Mouse (Mus musculus): ENCODE measurements around the gene Zbtb38. TPM values are rescaled to one million over a fixed set of nuclear protein-coding genes. Genes with fewer than 3 reads are reported as not detected.

The Zbtb38 gene
- total RNA-seq (2021) = 10 to 100 TPM; 57.9 to 65.3 TPM
- long read RNA-seq, experiment 1, partial matches to known transcripts = 0 of 5 reads
- long read RNA-seq, experiment 1, other reads (novel, unspliced or antisense) = 4 of 5 reads
- long read RNA-seq, experiment 2, partial matches to known transcripts = 1 of 7 reads
- long read RNA-seq, experiment 2, other reads (novel, unspliced or antisense) = 6 of 7 reads

DNA sequence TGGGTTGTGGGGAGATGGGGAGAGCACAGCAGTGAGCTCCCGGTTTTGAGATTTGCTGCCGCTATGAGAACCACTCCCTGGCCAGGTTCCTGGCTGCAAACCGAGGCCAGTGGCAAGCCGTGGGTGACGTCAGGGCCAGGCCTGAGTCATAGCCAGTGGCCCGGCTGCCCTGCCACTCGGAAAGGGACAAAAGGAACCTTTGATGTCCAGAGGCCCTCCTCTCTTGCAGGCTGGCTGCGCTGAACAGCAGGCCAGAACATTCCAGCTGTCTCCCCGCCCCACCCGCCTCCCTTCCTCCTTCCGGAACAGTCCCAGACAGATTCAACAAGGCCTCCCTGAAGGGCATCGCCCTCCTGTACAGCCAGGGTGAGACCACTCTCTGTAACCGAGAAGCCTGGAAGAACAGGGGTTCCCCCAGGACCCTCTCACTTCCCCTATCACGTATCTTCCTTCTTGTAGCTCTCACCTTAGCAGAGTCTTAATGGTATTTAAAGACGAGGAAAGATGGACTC, at the start of gene Zbtb38:
Zbtb38 (minus strand) TSS at position 229 of the 512 bp plus-strand sequence.
- H3K4me3 ChIP-seq = peak within 1 kb of the TSS; percentile 43
- H3K27ac ChIP-seq = peak within 1 kb of the TSS; percentile 89
- no peak for TF ChIP-seq CTCF (conservative IDR thresholded peaks at IDR 0.05)
- peak; percentile 55 to 73 for DNase-seq (ENCODE audit: low spot score in 2 of 2)

GRCm38 (mm10) chr9:96800131-96800825, 47.6 kb upstream of the Zbtb38 start:
- no peak overlapping the region for H3K27ac ChIP-seq
- no peak for DNase-seq (ENCODE audit: low spot score in 2 of 2)
- TF ChIP-seq CTCF (conservative IDR thresholded peaks at IDR 0.05) = peak; percentile 63
- H3K4me3 ChIP-seq = no peak overlapping the region

GRCm38 (mm10) chr9:96797311-96797710, 44.7 kb upstream of the Zbtb38 start:
- H3K4me3 ChIP-seq = no peak overlapping the region
- TF ChIP-seq CTCF (conservative IDR thresholded peaks at IDR 0.05) = no peak
- no peak overlapping the region for H3K27ac ChIP-seq
- DNase-seq (ENCODE audit: low spot score in 2 of 2) = no peak

GRCm38 (mm10) chr9:96795399-96795928, 42.8 kb upstream of the Zbtb38 start:
- Histone ChIP-seq H3K4me3 (peak overlapping the region; percentile 62), H3K27ac (peak overlapping the region; percentile 93)
- TF ChIP-seq CTCF (conservative IDR thresholded peaks at IDR 0.05) = no peak
- DNase-seq (ENCODE audit: low spot score in 2 of 2) = peak; percentile 40 to 44

DNA sequence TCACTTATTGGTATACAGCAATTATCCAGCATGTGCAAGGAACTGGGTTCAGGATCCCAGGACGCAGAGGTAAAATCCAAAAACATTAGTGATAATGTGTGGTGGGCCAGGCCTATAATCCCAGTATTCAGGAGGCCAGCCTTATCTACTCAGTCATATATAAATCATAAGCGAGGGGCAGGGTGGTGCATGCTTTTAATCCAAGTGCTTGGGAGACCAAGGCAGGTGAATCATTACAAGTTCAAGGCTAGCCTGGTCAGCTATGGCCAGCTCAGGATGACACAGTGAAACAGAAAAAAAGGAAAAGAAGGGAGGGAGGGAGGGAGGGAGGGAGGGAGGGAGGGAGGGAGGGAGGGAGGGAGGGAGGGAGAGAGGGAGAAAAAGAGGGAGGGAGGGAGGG, 42.0 kb upstream of the Zbtb38 start:
- TF ChIP-seq CTCF (conservative IDR thresholded peaks at IDR 0.05) = no peak
- Histone ChIP-seq H3K4me3 (no peak overlapping the region), H3K27ac (no peak overlapping the region)
- DNase-seq (ENCODE audit: low spot score in 2 of 2) = no peak

DNA sequence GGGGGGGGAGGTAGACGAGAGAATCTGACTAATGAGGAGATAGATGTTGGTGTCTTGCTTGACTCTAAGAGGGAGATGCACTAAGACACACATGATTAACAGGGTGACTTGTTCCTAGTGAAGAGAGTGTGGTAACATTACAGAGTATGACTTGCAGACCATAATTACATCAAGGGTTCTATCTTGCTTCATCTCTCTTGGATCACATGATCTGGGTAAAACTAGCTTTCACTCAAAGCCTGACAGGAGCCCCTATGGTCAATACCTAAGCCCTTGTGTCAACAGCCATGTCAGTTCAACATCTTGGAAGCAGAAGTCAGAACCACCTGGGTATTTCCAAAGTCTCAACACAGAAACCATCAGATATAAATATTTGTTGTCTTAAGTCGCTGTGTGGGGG, 39.9 kb upstream of the Zbtb38 start:
- no peak for DNase-seq (ENCODE audit: low spot score in 2 of 2)
- no peak for TF ChIP-seq CTCF (conservative IDR thresholded peaks at IDR 0.05)
- Histone ChIP-seq H3K4me3 (no peak overlapping the region), H3K27ac (no peak overlapping the region)

DNA sequence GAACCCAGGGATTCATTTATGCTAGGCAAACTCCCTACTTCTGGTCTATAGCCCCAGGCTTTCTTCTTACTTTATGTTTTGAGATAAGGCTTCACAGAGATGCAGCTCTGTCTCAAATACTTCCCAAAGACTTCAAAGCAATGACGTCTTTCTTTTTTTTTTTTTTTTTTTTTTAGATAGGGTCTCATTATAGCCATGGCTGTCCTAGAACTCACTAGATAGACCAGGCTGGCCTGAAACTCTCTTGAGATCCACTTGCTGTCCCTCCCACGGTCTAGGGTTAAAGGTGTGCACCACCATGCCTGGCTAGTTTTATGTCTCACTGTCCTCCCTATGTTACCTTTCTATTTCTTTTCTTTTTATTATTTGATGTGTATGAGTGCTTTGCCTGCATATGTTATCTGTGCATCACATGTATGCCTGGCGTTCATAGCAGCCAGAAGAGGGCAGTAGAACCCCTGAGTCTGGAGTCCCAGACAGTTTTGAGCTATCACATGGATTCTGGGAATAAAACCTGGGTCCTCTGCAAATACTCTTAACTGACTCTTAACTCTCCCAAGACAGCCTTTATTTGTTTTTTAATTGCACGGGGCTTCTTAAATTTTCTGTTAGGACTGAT, 37.9 kb upstream of the Zbtb38 start:
- TF ChIP-seq CTCF (conservative IDR thresholded peaks at IDR 0.05) = peak; percentile 57
- Histone ChIP-seq H3K27ac (no peak overlapping the region), H3K4me3 (no peak overlapping the region)
- no peak for DNase-seq (ENCODE audit: low spot score in 2 of 2)

DNA sequence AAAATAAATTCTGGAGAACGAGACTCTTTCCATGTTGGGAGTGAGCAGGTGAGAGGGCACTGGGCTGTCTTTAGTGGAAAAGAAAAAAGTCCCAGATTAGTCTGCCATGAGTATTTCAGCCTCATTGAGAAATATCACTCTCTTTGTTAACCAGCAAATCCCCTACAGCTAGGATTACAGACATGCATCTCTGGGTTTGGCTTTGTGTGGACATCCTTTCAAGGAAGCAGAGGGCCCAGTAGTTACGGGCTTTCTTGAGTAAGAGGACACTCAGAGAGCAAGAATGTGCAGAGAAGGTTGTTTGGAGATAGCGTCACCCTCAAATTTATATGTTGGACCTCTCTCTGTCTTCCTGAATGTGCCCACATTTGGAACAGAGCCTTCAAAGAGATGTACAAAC, 37.3 kb upstream of the Zbtb38 start:
- Histone ChIP-seq H3K27ac (no peak overlapping the region), H3K4me3 (no peak overlapping the region)
- DNase-seq (ENCODE audit: low spot score in 2 of 2) = no peak
- TF ChIP-seq CTCF (conservative IDR thresholded peaks at IDR 0.05) = no peak

DNA sequence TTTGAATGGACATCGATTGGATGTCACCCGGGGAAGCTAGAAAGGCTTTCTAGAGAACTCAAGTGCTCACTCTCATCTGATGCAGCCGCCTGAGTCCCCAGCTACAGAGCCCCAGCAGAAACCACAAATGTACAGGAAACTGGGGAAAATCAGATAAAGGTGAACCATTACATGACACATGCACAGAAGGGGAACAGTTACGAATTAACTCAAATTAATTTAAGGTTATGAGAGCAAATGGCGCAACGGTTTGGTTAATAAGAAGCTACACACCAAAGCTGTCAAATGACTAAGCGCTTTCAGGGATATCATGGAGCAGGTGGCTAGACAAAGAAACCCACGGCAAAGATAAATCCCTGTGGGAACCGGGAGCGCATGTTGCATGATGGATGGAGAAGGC, 35.2 kb upstream of the Zbtb38 start:
- TF ChIP-seq CTCF (conservative IDR thresholded peaks at IDR 0.05) = no peak
- no peak for DNase-seq (ENCODE audit: low spot score in 2 of 2)
- no peak overlapping the region for H3K4me3 ChIP-seq
- H3K27ac ChIP-seq = no peak overlapping the region

DNA sequence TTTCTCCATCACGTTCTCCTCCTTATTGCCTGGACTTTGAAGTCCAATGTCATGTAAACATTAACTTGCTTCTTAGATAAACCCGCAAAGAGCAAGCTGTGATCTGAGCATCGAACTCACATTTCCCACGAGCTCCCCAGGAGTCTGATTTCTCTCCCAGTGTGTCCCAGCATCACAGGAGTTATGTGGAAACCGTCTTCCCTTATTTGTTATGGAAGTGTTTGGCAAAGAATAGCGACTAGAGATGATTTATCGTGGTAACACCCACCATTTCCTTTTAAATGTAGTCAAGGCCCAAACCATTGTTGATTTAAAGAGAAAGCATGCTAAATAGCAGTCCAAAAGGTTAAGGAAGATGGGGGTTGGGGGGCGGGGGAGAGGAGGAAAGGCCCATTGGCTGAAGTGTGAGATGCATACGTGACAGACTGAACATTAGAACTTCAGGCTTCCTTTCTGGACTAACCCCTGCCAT, 33.3 kb upstream of the Zbtb38 start:
- no peak for DNase-seq (ENCODE audit: low spot score in 2 of 2)
- H3K27ac ChIP-seq = no peak overlapping the region
- no peak for TF ChIP-seq CTCF (conservative IDR thresholded peaks at IDR 0.05)
- no peak overlapping the region for H3K4me3 ChIP-seq

DNA sequence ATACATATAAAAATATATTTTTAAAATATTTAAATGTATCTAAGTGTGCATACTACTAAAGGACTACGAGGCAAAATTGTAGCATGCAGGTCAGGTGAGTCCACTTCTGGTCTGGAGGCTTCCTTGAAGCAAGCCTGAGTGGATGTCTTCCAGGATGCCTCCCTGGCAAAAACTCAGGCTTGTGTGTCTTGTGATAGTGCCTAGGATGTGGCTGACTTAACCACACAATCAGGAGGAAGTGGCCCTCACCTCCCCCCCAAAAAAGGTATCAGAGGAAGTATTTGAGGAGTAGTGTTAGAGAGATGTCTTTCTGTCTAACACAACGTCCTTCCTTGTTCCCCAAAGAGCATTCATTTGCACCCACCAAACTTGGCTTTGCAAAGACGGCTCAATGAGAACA, 32.6 kb upstream of the Zbtb38 start:
- H3K27ac ChIP-seq = no peak overlapping the region
- H3K4me3 ChIP-seq = no peak overlapping the region
- DNase-seq (ENCODE audit: low spot score in 2 of 2) = no peak
- TF ChIP-seq CTCF (conservative IDR thresholded peaks at IDR 0.05) = no peak

DNA sequence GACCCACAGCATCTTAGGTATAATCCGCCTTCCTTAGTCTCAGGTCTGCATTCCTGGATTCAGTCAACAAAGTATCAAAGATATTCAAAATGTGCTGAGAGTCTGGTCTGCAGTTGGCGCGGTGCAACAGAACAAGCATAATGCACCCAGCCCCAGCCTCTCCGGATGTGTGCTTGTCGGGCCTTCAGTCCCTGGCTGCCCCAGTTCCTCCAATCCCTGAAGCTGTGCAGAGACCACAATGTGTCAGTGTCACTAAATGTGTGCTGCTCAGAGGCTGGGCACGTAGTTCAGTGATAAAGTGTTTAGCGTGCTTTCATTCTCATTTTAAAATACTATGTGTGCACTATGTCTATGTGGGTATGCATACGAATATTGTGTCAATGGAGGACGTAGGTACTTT, 31.0 kb upstream of the Zbtb38 start:
- no peak for TF ChIP-seq CTCF (conservative IDR thresholded peaks at IDR 0.05)
- H3K4me3 ChIP-seq = no peak overlapping the region
- DNase-seq (ENCODE audit: low spot score in 2 of 2) = no peak
- no peak overlapping the region for H3K27ac ChIP-seq

DNA sequence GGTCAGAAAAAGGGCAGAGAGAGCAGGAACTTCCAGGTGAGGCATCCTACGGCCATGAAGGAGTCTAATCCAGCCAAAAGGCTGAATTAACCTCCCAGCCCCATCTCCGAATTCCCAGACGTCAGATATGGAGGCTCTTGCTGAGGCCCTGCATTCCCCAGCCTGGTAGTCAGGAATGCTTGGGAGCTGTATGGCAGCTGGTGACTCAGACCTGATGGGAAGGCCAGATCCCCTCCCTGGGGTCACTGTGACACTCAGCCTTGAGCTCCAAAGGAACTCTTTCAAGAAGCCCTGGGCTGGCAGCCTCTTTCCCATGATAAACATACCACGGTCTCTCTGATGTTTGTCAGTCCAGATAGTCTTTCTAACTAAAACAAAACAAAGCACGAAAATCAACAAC, 30.6 kb upstream of the Zbtb38 start:
- no peak for TF ChIP-seq CTCF (conservative IDR thresholded peaks at IDR 0.05)
- no peak overlapping the region for H3K27ac ChIP-seq
- no peak overlapping the region for H3K4me3 ChIP-seq
- DNase-seq (ENCODE audit: low spot score in 2 of 2) = no peak

Data from layer of hippocampus, adult 2 months (tissue).